23 mouse cellular contexts compared by ENCODE assay signal in the genomic region with DNA sequence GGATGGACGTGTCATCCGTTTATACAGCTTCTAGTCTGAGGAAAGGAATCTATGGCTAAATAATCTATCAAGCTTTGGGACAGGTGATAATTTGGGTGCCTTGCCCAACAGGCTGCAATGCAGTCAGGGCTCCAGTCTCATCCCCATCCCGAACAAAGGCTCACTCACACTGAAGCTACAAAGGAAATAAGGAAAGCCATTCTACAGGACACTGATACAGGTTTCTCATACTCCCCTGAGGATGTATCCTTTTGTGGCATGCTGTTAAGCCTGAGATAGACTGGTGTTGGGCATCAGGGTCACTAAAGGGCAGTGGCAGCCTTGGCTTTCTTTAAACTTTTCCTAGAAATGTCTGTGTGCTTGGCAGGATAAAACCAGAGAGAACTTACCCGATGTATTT.
"Had no signal": no experiment of that assay in that cellular context is flagged by ENCODE, and none has a peak within 500 bp of the region (broad histone marks: within the 10 kb centered on the region; RNA-seq: fewer than 3 reads in every experiment).

No protein-coding gene starts in this region.

- H3K36me3 ChIP-seq: heart, embryonic 15.5 days; hindbrain, embryonic 13.5 days; hindbrain, embryonic 15.5 days had no signal

- H3K9ac ChIP-seq: forebrain, postnatal 0 days; heart, embryonic 13.5 days; heart, embryonic 15.5 days; hindbrain, embryonic 13.5 days; hindbrain, embryonic 15.5 days; kidney, embryonic 15.5 days; limb, embryonic 12.5 days had no signal

- H3K27ac ChIP-seq: heart, embryonic 13.5 days; heart, embryonic 15.5 days; hindbrain, embryonic 13.5 days; hindbrain, embryonic 15.5 days; hindbrain, postnatal 0 days; kidney, embryonic 15.5 days; kidney, postnatal 0 days; limb, embryonic 12.5 days had no signal

- H3K9me3 ChIP-seq: heart, embryonic 13.5 days; heart, embryonic 15.5 days; hindbrain, embryonic 13.5 days; hindbrain, embryonic 15.5 days; kidney, embryonic 15.5 days; limb, embryonic 12.5 days had no signal

- DNase-seq: forebrain, postnatal 0 days; gastrocnemius, postnatal 14 days; gastrocnemius, postnatal 36 days; heart, adult 18-20 months; heart, postnatal 14 days; heart, postnatal 36 days; kidney, adult 11 months; kidney, postnatal 14 days; kidney, postnatal 36 days; layer of hippocampus, adult 9-11 months; layer of hippocampus, postnatal 36 days; left cerebral cortex, postnatal 4 days; liver had no signal

- H3K27me3 ChIP-seq: heart, embryonic 13.5 days; heart, embryonic 15.5 days; hindbrain, embryonic 13.5 days; hindbrain, embryonic 15.5 days; kidney, embryonic 15.5 days; limb, embryonic 12.5 days had no signal

- H3K4me2 ChIP-seq: heart, embryonic 13.5 days; heart, embryonic 15.5 days; hindbrain, embryonic 13.5 days; hindbrain, embryonic 15.5 days; kidney, embryonic 15.5 days; limb, embryonic 12.5 days; liver, embryonic 11.5 days had no signal

- H3K4me3 ChIP-seq: heart, embryonic 13.5 days; heart, embryonic 15.5 days; hindbrain, embryonic 13.5 days; hindbrain, embryonic 15.5 days; kidney, embryonic 15.5 days; limb, embryonic 12.5 days had no signal

- ATAC-seq: forebrain, postnatal 0 days; hindbrain, postnatal 0 days; intestine, embryonic 16.5 days had no signal
